Mouse (Mus musculus) ovary, postnatal 14 days (tissue): Measurements from ENCODE around the gene Ephx1.
"Not testable (repeated sequence)": the region's sequence is repeated elsewhere in the genome, so short reads cannot be mapped to it uniquely, and the experiment has no call there.

ENCODE experiments used
- DNase-seq: peaks from one replicate; pipeline ENCODE4 v3.0.0; 2022; ENCODE audit warnings: low spot score

The Ephx1 gene

GRCm38 (mm10) chr1:180974126-180974746 lies 46.5 kb downstream of the Ephx1 start:
- peak; percentile 32 for DNase-seq

GRCm38 (mm10) chr1:180972941-180973340 lies 47.8 kb downstream of the Ephx1 start:
- no peak for DNase-seq

- DNase-seq, result no peak
These were observed 53.4 kb downstream of the Ephx1 start for GRCm38 (mm10) chr1:180967261-180967660.

- no peak for DNase-seq
These were observed 54.2 kb downstream of the Ephx1 start for GRCm38 (mm10) chr1:180966542-180966941.

- no peak for DNase-seq
These were observed 54.9 kb downstream of the Ephx1 start for GRCm38 (mm10) chr1:180965786-180966185.

GRCm38 (mm10) chr1:180958797-180959196 lies 61.9 kb downstream of the Ephx1 start:
- no peak for DNase-seq

GRCm38 (mm10) chr1:180957989-180958388 lies 62.7 kb downstream of the Ephx1 start:
- no peak for DNase-seq

GRCm38 (mm10) chr1:180956973-180957381 lies 63.7 kb downstream of the Ephx1 start:
- DNase-seq, result no peak

GRCm38 (mm10) chr1:180956401-180956800 lies 64.3 kb downstream of the Ephx1 start:
- no peak for DNase-seq

GRCm38 (mm10) chr1:180952808-180953207 lies 67.9 kb downstream of the Ephx1 start:
- no peak for DNase-seq

- DNase-seq, result no peak
These were observed 68.5 kb downstream of the Ephx1 start for GRCm38 (mm10) chr1:180952085-180952746.

- DNase-seq, result no peak
These were observed 74.3 kb downstream of the Ephx1 start for GRCm38 (mm10) chr1:180946448-180946847.

- peak; percentile 38 for DNase-seq
These were observed 75.4 kb downstream of the Ephx1 start for GRCm38 (mm10) chr1:180945001-180945980.

GRCm38 (mm10) chr1:180944553-180944952 lies 76.2 kb downstream of the Ephx1 start:
- no peak for DNase-seq

- no peak for DNase-seq
These were observed 76.8 kb downstream of the Ephx1 start for GRCm38 (mm10) chr1:180943896-180944295.

- DNase-seq, result no peak
These were observed 77.6 kb downstream of the Ephx1 start for GRCm38 (mm10) chr1:180943032-180943644.

- DNase-seq, result peak; percentile 66
These were observed 78.3 kb downstream of the Ephx1 start, which contains the start of gene Tmem63a for GRCm38 (mm10) chr1:180942166-180943031. Gene Tmem63a (plus strand): TSS chr1:180942344.

- DNase-seq, result no peak
These were observed 79.0 kb downstream of the Ephx1 start for GRCm38 (mm10) chr1:180941726-180942125.

- DNase-seq, result no peak
These were observed 79.8 kb downstream of the Ephx1 start for GRCm38 (mm10) chr1:180940776-180941460.

- not testable (repeated sequence) for DNase-seq
These were observed 81.9 kb downstream of the Ephx1 start for GRCm38 (mm10) chr1:180938781-180939180.
